Mouse (Mus musculus): ENCODE measurements around the gene Gabpb2. TPM values are rescaled to one million over a fixed set of nuclear protein-coding genes. Genes with fewer than 3 reads are reported as not detected.
"Not testable (repeated sequence)": the region's sequence is repeated elsewhere in the genome, so short reads cannot be mapped to it uniquely, and the experiment has no call there.

Gabpb2 gene
- polyA plus RNA-seq, 1 experiment, result 22.7 TPM

DNA sequence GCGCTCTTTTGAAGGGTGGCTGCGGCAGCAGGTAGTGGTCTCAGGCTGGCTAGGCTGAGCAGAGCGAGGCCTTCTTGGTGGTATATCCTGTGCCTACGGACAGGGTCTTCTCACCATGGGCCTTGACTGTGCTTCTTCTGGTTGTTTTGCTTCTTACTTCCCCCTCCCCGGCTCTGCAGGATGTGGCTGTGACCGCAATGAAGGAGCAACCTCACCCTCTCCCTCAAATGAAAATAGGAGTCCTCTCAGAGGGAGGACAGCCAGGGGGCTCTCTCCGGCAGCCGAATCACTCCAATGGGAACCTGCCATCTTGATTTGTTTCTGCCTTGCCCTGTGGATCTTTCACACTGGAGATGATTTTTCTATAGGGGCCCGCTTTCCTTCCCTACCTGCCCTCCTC is 76.2 kb downstream of the Gabpb2 start:
- TF ChIP-seq CTCF (IDR thresholded peaks at IDR 0.05; ENCODE audit: borderline replicate concordance, insufficient read depth, low read length) (no peak), POLR2A (IDR thresholded peaks at IDR 0.05; ENCODE audit: low read depth, low read length) (no peak)
- Histone ChIP-seq H3K27ac (ENCODE audit: insufficient read depth, low read length) (no peak overlapping the region), H3K4me1 (ENCODE audit: control insufficient read depth, insufficient read depth, low read length) (no peaks in the 10 kb centered on the region), H3K4me3 (ENCODE audit: insufficient read depth, low read length) (no peak overlapping the region)

DNA sequence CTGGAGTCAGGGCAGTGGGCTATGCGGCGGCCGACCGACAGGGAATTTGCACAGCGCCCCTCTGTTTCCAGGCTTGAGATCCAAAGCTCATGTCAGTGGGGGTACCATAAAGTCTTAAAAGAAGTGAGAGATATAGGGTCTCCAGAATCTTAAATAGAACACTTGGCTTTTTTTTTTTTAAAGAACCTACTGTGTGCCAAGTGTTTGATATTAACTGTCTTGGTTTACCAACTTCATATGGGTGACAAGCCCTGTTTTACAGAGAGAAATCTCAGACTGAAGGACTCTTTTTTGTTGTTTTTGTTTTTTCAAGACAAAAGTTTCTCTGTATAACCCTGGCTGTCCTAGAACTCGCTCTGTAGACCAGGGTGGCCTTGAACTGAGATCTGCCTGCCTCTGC is 76.9 kb downstream of the Gabpb2 start:
- no peaks in the 10 kb centered on the region for H3K4me1 ChIP-seq (ENCODE audit: control insufficient read depth, insufficient read depth, low read length)
- no peak for TF ChIP-seq POLR2A (IDR thresholded peaks at IDR 0.05; ENCODE audit: low read depth, low read length)
- no peak for TF ChIP-seq CTCF (IDR thresholded peaks at IDR 0.05; ENCODE audit: borderline replicate concordance, insufficient read depth, low read length)
- H3K4me3 ChIP-seq (ENCODE audit: insufficient read depth, low read length), result no peak overlapping the region
- H3K27ac ChIP-seq (ENCODE audit: insufficient read depth, low read length), result no peak overlapping the region

DNA sequence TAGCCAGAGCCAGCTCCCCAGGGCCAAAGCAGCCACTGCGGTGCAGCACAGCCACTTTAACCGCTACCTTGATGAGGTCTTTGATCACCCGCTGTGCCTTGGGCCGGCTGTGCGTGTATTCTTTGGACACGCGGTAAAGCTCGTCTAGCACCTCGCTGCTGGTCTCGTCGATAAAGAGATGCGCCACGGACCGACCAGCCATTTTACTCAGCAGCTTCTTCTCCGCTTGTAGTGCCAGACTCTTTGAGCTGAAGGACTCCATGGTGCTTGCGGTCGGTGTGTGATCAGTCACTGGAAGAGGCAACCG is 77.5 kb downstream of the Gabpb2 start:
- Histone ChIP-seq H3K27ac (ENCODE audit: insufficient read depth, low read length) (no peak overlapping the region), H3K4me1 (ENCODE audit: control insufficient read depth, insufficient read depth, low read length) (no peaks in the 10 kb centered on the region), H3K4me3 (ENCODE audit: insufficient read depth, low read length) (no peak overlapping the region)
- TF ChIP-seq POLR2A (IDR thresholded peaks at IDR 0.05; ENCODE audit: low read depth, low read length), result no peak
- no peak for TF ChIP-seq CTCF (IDR thresholded peaks at IDR 0.05; ENCODE audit: borderline replicate concordance, insufficient read depth, low read length)

DNA sequence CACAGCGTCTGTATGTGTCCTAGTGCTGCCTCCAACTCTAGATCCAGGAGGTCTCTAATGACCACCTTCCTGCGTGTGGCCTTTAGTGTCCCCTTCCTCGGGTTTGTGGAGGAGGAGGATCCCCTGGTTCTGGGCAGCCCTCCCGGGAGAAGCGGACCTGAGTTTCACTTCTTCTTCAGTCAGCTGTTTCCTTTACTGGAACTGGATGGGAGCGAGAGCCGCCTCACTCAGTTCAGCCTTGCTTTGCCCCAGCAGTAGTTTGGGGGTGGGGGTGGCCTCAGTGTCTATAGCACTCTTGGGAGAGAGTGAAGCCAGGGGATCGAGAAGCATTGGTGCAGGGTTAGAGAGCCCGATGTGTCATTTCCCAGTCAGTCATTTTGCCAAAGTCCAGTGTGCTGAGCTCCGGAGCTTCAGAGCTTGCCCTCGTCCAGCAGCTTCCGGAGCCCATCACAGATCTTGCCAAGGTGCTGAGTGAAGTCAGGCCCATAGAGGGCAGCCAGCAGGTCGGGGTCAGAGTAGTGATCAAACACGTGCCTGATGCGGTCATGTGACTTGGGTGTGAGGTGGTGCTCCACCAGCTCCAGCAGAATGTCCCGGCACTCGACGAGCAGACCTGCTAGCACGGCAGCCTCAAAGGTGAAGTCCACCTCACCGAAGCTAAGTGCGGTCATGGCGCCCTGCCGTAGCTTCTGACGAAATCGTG is 78.0 kb downstream of the Gabpb2 start:
- TF ChIP-seq CTCF (IDR thresholded peaks at IDR 0.05; ENCODE audit: borderline replicate concordance, insufficient read depth, low read length), result no peak
- no peak for TF ChIP-seq POLR2A (IDR thresholded peaks at IDR 0.05; ENCODE audit: low read depth, low read length)
- Histone ChIP-seq H3K4me3 (ENCODE audit: insufficient read depth, low read length) (no peak overlapping the region), H3K4me1 (ENCODE audit: control insufficient read depth, insufficient read depth, low read length) (no peaks in the 10 kb centered on the region), H3K27ac (ENCODE audit: insufficient read depth, low read length) (no peak overlapping the region)

DNA sequence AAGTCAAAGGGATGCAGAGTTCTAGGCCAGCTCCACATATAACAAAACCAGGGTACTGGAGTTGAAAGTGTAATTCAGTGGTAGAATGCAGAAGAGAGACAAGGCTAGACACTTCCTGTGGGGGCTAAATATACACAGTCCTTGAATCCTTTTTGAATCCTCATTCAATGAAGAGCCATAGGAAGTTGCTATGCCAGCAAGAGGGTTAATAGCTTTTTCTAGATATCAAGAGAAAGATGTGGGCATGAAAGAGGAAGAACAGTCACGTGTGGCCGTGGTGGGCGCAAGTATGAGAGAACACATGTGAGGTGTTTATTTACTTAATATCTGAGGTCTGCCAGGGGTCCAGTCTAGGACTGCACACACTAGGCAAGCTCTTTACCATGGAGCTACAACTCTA is 81.4 kb downstream of the Gabpb2 start:
- Histone ChIP-seq H3K27ac (ENCODE audit: insufficient read depth, low read length) (no peak overlapping the region), H3K4me1 (ENCODE audit: control insufficient read depth, insufficient read depth, low read length) (peaks cover 2% of the 10 kb centered on the region; the same call in 1 of the 2 replicates), H3K4me3 (ENCODE audit: insufficient read depth, low read length) (no peak overlapping the region)
- TF ChIP-seq POLR2A (IDR thresholded peaks at IDR 0.05; ENCODE audit: low read depth, low read length) (no peak), CTCF (IDR thresholded peaks at IDR 0.05; ENCODE audit: borderline replicate concordance, insufficient read depth, low read length) (no peak)

DNA sequence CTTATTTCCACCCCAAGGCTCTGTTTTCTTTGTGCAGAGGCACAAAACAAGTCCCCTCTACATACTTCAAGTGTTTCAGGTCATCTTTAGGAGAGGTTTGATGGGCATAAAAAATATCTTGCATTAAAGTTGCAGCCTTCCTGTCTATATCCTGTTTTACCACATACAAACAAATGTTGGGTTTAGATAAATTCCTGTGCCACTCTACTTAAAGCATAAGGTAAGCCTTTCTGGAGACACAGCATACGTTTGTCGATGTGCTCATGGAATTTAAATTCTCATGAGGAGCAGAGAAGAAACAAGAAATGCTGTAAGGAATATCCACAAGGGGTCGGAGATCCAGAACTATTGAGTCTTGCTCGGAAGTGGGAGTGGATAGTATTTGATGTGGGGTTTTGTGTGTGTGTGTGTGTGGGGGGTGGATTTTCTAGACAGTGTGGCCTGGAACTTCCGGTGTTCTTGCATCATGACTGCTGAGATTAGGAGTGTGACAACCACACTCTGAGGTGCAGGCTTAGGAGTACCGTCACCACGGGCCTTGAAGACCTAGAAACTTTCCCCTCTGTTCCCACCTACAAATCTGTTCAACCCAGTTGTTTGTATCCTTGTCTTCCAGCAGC is 82.2 kb downstream of the Gabpb2 start:
- H3K27ac ChIP-seq (ENCODE audit: insufficient read depth, low read length), result no peak overlapping the region
- peaks cover 2% of the 10 kb centered on the region; the same call in 1 of the 2 replicates for H3K4me1 ChIP-seq (ENCODE audit: control insufficient read depth, insufficient read depth, low read length)
- TF ChIP-seq CTCF (IDR thresholded peaks at IDR 0.05; ENCODE audit: borderline replicate concordance, insufficient read depth, low read length) (no peak), POLR2A (IDR thresholded peaks at IDR 0.05; ENCODE audit: low read depth, low read length) (no peak)
- H3K4me3 ChIP-seq (ENCODE audit: insufficient read depth, low read length), result no peak overlapping the region

DNA sequence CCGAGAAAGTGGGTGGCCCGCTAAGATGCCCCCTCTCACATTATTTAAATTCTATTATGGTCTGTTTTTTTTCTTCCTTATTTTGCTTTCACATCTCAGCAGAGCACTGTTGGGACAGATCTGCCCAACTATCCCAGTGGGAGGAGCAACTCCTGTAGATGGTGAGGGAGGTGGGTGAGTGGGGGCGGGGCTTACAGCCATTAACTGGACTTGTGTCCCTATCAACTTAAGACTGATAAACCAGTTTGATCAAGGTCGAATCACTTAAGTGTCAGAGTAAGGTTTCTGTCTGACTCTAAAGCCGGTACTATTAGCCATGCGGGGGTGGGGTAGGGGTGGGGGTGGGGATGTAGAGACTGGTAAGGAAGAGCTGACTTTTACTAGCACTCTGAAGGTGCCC is 82.7 kb downstream of the Gabpb2 start:
- peak; percentile 69 for TF ChIP-seq POLR2A (IDR thresholded peaks at IDR 0.05; ENCODE audit: low read depth, low read length)
- no peak for TF ChIP-seq CTCF (IDR thresholded peaks at IDR 0.05; ENCODE audit: borderline replicate concordance, insufficient read depth, low read length)
- H3K27ac ChIP-seq (ENCODE audit: insufficient read depth, low read length), result no peak overlapping the region
- peaks cover 2% of the 10 kb centered on the region; the same call in 1 of the 2 replicates for H3K4me1 ChIP-seq (ENCODE audit: control insufficient read depth, insufficient read depth, low read length)
- H3K4me3 ChIP-seq (ENCODE audit: insufficient read depth, low read length), result peak overlapping the region; percentile 36

DNA sequence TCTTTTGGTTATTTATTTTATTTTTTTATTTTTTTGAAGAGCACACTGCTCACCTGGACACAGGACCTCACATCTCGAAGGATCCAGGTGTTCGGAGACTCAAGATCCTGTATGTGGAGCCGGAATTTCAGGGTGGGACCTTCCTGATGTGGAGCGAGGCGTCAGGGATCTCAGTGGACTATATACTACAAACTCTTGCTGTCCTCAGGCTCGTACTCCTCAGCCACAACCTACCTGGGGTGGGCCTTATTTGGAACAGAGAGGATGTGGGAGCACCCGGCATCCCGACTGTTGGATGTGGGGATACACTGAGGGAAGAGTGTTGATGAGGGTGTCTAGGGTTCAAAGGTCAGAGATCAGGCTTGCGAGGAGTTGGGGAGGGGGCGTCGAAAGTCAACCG is 83.6 kb downstream of the Gabpb2 start:
- H3K27ac ChIP-seq (ENCODE audit: insufficient read depth, low read length); H3K4me3 ChIP-seq (ENCODE audit: insufficient read depth, low read length); H3K4me1 ChIP-seq (ENCODE audit: control insufficient read depth, insufficient read depth, low read length): not testable (repeated sequence)

DNA sequence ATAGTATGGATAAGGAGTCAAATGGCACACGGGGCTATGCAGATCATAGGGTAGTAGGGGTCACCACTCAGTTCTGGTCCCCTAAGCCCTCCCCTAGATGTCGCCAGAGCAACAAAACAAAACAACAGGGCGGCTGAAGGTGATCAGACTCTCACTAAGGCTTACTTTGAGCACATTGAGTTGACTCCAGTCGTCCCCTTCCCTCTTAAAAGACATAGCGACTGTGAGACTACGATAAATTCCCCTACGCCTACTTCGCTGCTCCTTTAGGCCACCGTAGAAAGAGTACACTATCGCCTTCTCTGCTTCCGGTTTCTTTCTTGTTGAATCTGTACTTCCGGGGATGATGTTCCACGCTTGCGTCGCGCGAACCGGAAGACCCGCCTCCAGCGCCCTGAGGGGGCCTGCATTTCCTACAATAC is 84.0 kb downstream of the Gabpb2 start, which contains the start of the genes Scnm1 and Lysmd1:
TSS of gene Scnm1 (minus strand) at position 332 of the 422 bp plus-strand sequence.
TSS of gene Lysmd1 (plus strand) at position 409 of the 422 bp plus-strand sequence.
- H3K4me3 ChIP-seq (ENCODE audit: insufficient read depth, low read length), result peak within 1 kb of the TSS; percentile 92
- peaks cover 2% of the 10 kb centered on the region; the same call in 1 of the 2 replicates for H3K4me1 ChIP-seq (ENCODE audit: control insufficient read depth, insufficient read depth, low read length)
- peak within 1 kb of the TSS; percentile 59; the same call in 1 of the 2 replicates for H3K27ac ChIP-seq (ENCODE audit: insufficient read depth, low read length)
- no peak for TF ChIP-seq CTCF (IDR thresholded peaks at IDR 0.05; ENCODE audit: borderline replicate concordance, insufficient read depth, low read length)
- TF ChIP-seq POLR2A (IDR thresholded peaks at IDR 0.05; ENCODE audit: low read depth, low read length), result peak; percentile 65

DNA sequence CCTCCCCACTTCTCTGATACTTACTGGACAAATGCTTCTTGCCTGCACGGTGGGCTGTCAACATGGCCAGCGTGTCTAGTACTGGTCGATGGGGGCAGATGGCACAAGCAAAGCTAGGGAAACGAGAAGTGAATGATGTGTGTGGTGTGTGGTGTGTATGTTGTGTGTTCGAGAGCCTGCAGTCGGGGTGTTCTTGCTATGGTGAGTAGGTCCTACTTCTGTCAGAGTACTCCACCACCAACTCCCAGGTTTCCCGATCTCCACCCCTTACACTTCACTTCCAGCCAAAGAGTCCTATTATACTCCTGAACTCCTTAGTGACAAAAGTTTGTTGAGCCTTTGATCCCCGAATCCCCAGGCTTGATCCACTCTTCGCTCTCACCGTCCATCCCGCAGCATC is 84.5 kb downstream of the Gabpb2 start:
- Histone ChIP-seq H3K27ac (ENCODE audit: insufficient read depth, low read length) (no peak overlapping the region), H3K4me3 (ENCODE audit: insufficient read depth, low read length) (peak overlapping the region; percentile 92), H3K4me1 (ENCODE audit: control insufficient read depth, insufficient read depth, low read length) (peaks cover 2% of the 10 kb centered on the region; the same call in 1 of the 2 replicates)
- TF ChIP-seq POLR2A (IDR thresholded peaks at IDR 0.05; ENCODE audit: low read depth, low read length) (no peak), CTCF (IDR thresholded peaks at IDR 0.05; ENCODE audit: borderline replicate concordance, insufficient read depth, low read length) (no peak)

DNA sequence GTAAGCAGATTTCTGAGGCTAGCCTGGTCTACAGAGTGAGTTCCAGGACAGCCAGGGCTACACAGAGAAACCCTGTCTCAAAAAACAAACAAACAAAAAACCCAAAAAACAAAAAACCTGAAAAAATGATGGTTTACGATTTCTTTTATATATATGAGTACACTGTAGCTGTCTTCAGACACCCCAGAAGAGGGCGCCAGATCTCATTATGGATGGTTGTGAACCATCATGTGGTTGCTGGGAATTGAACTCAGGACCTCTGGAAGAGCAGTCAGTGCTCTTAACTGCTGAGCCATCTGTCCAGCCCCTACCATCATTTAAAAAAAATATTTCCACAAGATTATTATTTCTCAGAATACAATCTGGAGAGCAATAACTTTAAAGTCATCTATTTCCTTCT is 85.3 kb downstream of the Gabpb2 start:
- not testable (repeated sequence) for H3K4me3 ChIP-seq (ENCODE audit: insufficient read depth, low read length); H3K4me1 ChIP-seq (ENCODE audit: control insufficient read depth, insufficient read depth, low read length); H3K27ac ChIP-seq (ENCODE audit: insufficient read depth, low read length)

Measured in embryonic fibroblast, embryonic 13.5 days (primary cell).